19 mouse cellular contexts compared by ENCODE assay signal in the genomic region with DNA sequence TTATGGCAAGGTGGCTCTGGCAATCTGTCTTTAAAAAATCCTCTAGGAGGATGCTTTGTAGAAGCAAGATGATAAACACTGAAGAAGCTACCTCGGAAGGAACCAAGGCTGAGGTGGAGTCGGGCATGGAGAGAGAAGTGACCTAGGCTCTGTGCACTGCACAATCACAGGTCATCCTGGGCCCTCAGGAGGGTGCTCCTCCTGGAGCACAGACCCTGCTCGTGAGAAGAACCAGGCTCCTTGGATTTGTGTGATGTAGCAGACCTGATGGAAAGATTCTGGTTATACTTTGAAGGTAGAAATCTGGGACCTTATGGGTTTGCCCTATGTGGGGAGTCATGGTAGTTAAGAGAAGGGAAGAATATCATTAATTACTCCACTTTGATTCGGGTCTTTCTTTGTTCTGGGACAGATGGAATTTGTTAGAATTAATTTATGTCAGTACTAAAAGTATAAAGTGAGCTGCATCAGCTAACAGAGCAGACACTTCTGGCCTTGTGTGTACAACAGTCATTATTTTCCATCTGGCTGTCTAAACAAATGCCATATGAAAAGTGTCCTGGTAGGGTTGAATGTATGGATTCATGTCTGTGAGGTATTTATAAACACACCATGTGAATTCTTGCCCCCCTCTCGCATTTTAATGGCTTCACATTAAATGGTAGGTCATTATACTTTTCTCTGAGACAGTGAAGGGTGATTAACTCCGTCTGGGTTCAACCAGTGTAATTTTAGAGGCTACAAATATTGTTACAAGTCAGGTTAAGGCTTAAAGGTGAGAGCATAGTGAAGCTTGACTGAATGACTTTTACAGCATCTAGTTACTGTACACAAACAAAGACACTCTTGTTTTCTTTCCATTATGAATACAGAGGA.
A peak's percentile ranks its signal among the peaks of the same experiment; 100 is the strongest.
DNase-seq lines count a peak whose midpoint lies in the region; ATAC-seq and TF ChIP-seq lines count a peak whose summit lies in the region.
"Had no signal": no experiment of that assay in that cellular context is flagged by ENCODE, and none has a peak within 500 bp of the region (broad histone marks: within the 10 kb centered on the region; RNA-seq: fewer than 3 reads in every experiment).

No protein-coding gene starts in this region.

- peaks cover 23% of the 10 kb centered on the region for H3K4me1 ChIP-seq in kidney, postnatal 0 days (replicated peaks; ENCODE audit: insufficient read depth, low read length)
- peaks cover 38% of the 10 kb centered on the region for H3K4me1 ChIP-seq in embryonic facial prominence, embryonic 10.5 days
- H3K4me1 ChIP-seq in embryonic facial prominence, embryonic 13.5 days = peaks cover 43% of the 10 kb centered on the region
- H3K4me1 ChIP-seq in limb, embryonic 12.5 days (replicated peaks) = peaks cover 41% of the 10 kb centered on the region
- H3K4me1 ChIP-seq: liver, embryonic 15.5 days had no signal

- H3K9ac ChIP-seq in kidney, postnatal 0 days (ENCODE audit: low read depth, low read length) = no peak overlapping the region
- no peak overlapping the region for H3K9ac ChIP-seq in embryonic facial prominence, embryonic 13.5 days
- no peak overlapping the region for H3K9ac ChIP-seq in limb, embryonic 12.5 days (replicated peaks)
- H3K9ac ChIP-seq: forebrain, embryonic 12.5 days; limb, embryonic 15.5 days; liver, embryonic 15.5 days had no signal

- H3K36me3 ChIP-seq in kidney, postnatal 0 days (ENCODE audit: insufficient read depth, low read length) = no peaks in the 10 kb centered on the region
- peaks cover 4% of the 10 kb centered on the region; the same call in 1 of the 2 replicates for H3K36me3 ChIP-seq in embryonic facial prominence, embryonic 10.5 days (replicated peaks)
- 0 out of 2 replicates have a peak, but pooled peaks cover 2% of the 10 kb centered on the region for H3K36me3 ChIP-seq in embryonic facial prominence, embryonic 13.5 days
- no peaks in the 10 kb centered on the region for H3K36me3 ChIP-seq in limb, embryonic 12.5 days
- H3K36me3 ChIP-seq: forebrain, embryonic 12.5 days; limb, embryonic 15.5 days; liver, embryonic 15.5 days; midbrain, embryonic 10.5 days had no signal

- no peak for TF ChIP-seq CTCF in kidney, postnatal 0 days (IDR thresholded peaks at IDR 0.05; ENCODE audit: low read depth)

- DNase-seq in kidney, postnatal 0 days (ENCODE audit: low spot score) = peak; percentile 78
- DNase-seq in kidney, postnatal 14 days = no peak
- no peak for DNase-seq in embryonic facial prominence, embryonic 10.5 days (ENCODE audit: low spot score)
- no peak for DNase-seq in gastrocnemius, postnatal 10 days
- DNase-seq: cerebellum, adult 2 months; cerebellum, postnatal 36 days; gastrocnemius, postnatal 25 days; kidney, postnatal 25 days; layer of hippocampus, adult 9-11 months; lung, postnatal 36 days; thymus, adult 2 months had no signal

- H3K9me3 ChIP-seq in kidney, postnatal 0 days (replicated peaks; ENCODE audit: low read length) = no peaks in the 10 kb centered on the region
- no peaks in the 10 kb centered on the region for H3K9me3 ChIP-seq in embryonic facial prominence, embryonic 10.5 days
- no peaks in the 10 kb centered on the region for H3K9me3 ChIP-seq in embryonic facial prominence, embryonic 13.5 days
- H3K9me3 ChIP-seq in limb, embryonic 12.5 days = no peaks in the 10 kb centered on the region
- H3K9me3 ChIP-seq: forebrain, embryonic 12.5 days; limb, embryonic 15.5 days; liver, embryonic 15.5 days; midbrain, embryonic 10.5 days had no signal

- 24% methylated on average over 6 of the region's 6 CpGs for WGBS in kidney, postnatal 0 days
- 57% methylated on average over 6 of the region's 6 CpGs for WGBS in embryonic facial prominence, embryonic 10.5 days
- 40% methylated on average over 6 of the region's 6 CpGs for WGBS in embryonic facial prominence, embryonic 13.5 days
- WGBS in limb, embryonic 12.5 days = 24% methylated on average over 6 of the region's 6 CpGs

- H3K4me3 ChIP-seq in kidney, postnatal 0 days (replicated peaks; ENCODE audit: low read depth, low read length) = no peak overlapping the region
- no peak overlapping the region for H3K4me3 ChIP-seq in embryonic facial prominence, embryonic 10.5 days
- H3K4me3 ChIP-seq in embryonic facial prominence, embryonic 13.5 days = no peak overlapping the region
- no peak overlapping the region for H3K4me3 ChIP-seq in limb, embryonic 12.5 days (replicated peaks)
- H3K4me3 ChIP-seq: forebrain, embryonic 12.5 days; limb, embryonic 15.5 days; liver, embryonic 15.5 days; midbrain, embryonic 10.5 days had no signal

- ATAC-seq in kidney, postnatal 0 days (replicated peaks; ENCODE audit: low FRiP score, low read depth) = peak; percentile 43; the same call in 1 of the 2 replicates
- ATAC-seq in embryonic facial prominence, embryonic 13.5 days (ENCODE audit: insufficient number of reproducible peaks, insufficient read depth, low FRiP score, low TSS enrichment, low read depth) = peak; percentile 15; the same call in 1 of the 2 replicates
- ATAC-seq in limb, embryonic 12.5 days (ENCODE audit: insufficient number of reproducible peaks, insufficient read depth, low FRiP score, low TSS enrichment, low read depth) = peak; percentile 82
- ATAC-seq in megakaryocyte-erythroid progenitor cell, adult 5-6 weeks (replicated peaks; ENCODE audit: low FRiP score, low TSS enrichment, poor library complexity, severe bottlenecking) = no peak
- ATAC-seq: hindbrain, postnatal 0 days had no signal

- no peak overlapping the region for H3K4me2 ChIP-seq in kidney, postnatal 0 days (ENCODE audit: low read length)
- H3K4me2 ChIP-seq in embryonic facial prominence, embryonic 13.5 days = no peak overlapping the region
- peak overlapping the region; percentile 34; the same call in 1 of the 2 replicates for H3K4me2 ChIP-seq in limb, embryonic 12.5 days
- H3K4me2 ChIP-seq: forebrain, embryonic 12.5 days; limb, embryonic 15.5 days; liver, embryonic 15.5 days had no signal

- no peak overlapping the region for H3K27ac ChIP-seq in kidney, postnatal 0 days
- H3K27ac ChIP-seq in embryonic facial prominence, embryonic 10.5 days (replicated peaks) = peak overlapping the region; percentile 63
- peak overlapping the region; percentile 44; the same call in 1 of the 2 replicates for H3K27ac ChIP-seq in embryonic facial prominence, embryonic 13.5 days
- H3K27ac ChIP-seq in limb, embryonic 12.5 days = peak overlapping the region; percentile 87
- H3K27ac ChIP-seq: forebrain, embryonic 12.5 days; hindbrain, postnatal 0 days; limb, embryonic 15.5 days; midbrain, embryonic 10.5 days had no signal

- no peaks in the 10 kb centered on the region for H3K27me3 ChIP-seq in kidney, postnatal 0 days (ENCODE audit: insufficient read depth, low read length)
- no peaks in the 10 kb centered on the region for H3K27me3 ChIP-seq in embryonic facial prominence, embryonic 10.5 days (replicated peaks; ENCODE audit: low read depth, poor library complexity, severe bottlenecking)
- H3K27me3 ChIP-seq in embryonic facial prominence, embryonic 13.5 days = no peaks in the 10 kb centered on the region
- H3K27me3 ChIP-seq in limb, embryonic 12.5 days = no peaks in the 10 kb centered on the region
- H3K27me3 ChIP-seq: limb, embryonic 15.5 days; liver, embryonic 15.5 days had no signal
